Mouse (Mus musculus) left cerebral cortex, adult 2 months (tissue): ENCODE data around the gene Ttll11. TPM values are rescaled to one million over a fixed set of nuclear protein-coding genes. Genes with fewer than 3 reads are reported as not detected.

Experiments used
- DNase-seq, 2 experiments: peaks; one replicate each; pipeline ENCODE4 v3.0.0; 2021 to 2022; ENCODE audit warnings: low spot score in 2 of 2, mixed read lengths in 1 of 2; ENCODE audit errors: extremely low spot score in 1 of 2
- H3K27ac ChIP-seq: fragments of 200-600 bp; 2 replicates; pipeline ENCODE4 v1.8.1; 2022
- H3K4me3 ChIP-seq: fragments of 200-600 bp; 2 replicates; pipeline ENCODE4 v1.8.1; 2022
- CTCF ChIP-seq: fragments of 200-600 bp; IDR thresholded peaks from 2 replicates; pipeline ENCODE4 v1.8.1; 2022; ENCODE audit warnings: antibody characterized with exemption, mild to moderate bottlenecking, moderate library complexity
- intact Hi-C: fragments of 180-260 bp; cut with DNase I; formaldehyde crosslinking; loops from one replicate; pipeline ENCODE4 v1.15.1; 2025
- total RNA-seq, 2 experiments: library from RNA; stranded (reverse); gene quantifications; 2 replicates each; pipeline ENCODE4 v1.2.3; 2021

Ttll11 gene
- total RNA-seq, 2 experiments from 2014 or later = 40.2 to 42.2 TPM

- TF ChIP-seq CTCF = no peak
- H3K27ac ChIP-seq = no peak overlapping the region
- DNase-seq = no peak
- intact Hi-C loops = no loop called here
- no peak overlapping the region for H3K4me3 ChIP-seq
Observed at GRCm38 (mm10) chr2:35894512-35894911, 85.2 kb downstream of the Ttll11 start.

- intact Hi-C loops = no loop called here
- no peak for TF ChIP-seq CTCF
- H3K27ac ChIP-seq = no peak overlapping the region
- H3K4me3 ChIP-seq = no peak overlapping the region
- DNase-seq = no peak
Observed at GRCm38 (mm10) chr2:35890635-35891034, 89.1 kb downstream of the Ttll11 start.

GRCm38 (mm10) chr2:35889776-35890175 is 89.9 kb downstream of the Ttll11 start:
- no peak overlapping the region for H3K4me3 ChIP-seq
- intact Hi-C loops = no loop called here
- H3K27ac ChIP-seq = no peak overlapping the region

GRCm38 (mm10) chr2:35884296-35884695 is 95.4 kb downstream of the Ttll11 start:
- DNase-seq = no peak
- no peak overlapping the region for H3K4me3 ChIP-seq
- no peak for TF ChIP-seq CTCF
- no peak overlapping the region for H3K27ac ChIP-seq
- intact Hi-C loops = no loop called here

More at GRCm38 (mm10) chr2:35889776-35890175, 89.9 kb downstream of the Ttll11 start:
- TF ChIP-seq CTCF = no peak
- DNase-seq = no peak

GRCm38 (mm10) chr2:35882336-35882987 is 97.3 kb downstream of the Ttll11 start:
- no peak for TF ChIP-seq CTCF
- intact Hi-C loops = no loop called here
- no peak for DNase-seq
- Histone ChIP-seq H3K4me3 (no peak overlapping the region), H3K27ac (no peak overlapping the region)

- H3K27ac ChIP-seq = no peak overlapping the region
- TF ChIP-seq CTCF = no peak
- intact Hi-C loops = no loop called here
- DNase-seq = no peak
- no peak overlapping the region for H3K4me3 ChIP-seq
Observed at GRCm38 (mm10) chr2:35881896-35882295, 97.8 kb downstream of the Ttll11 start.

- TF ChIP-seq CTCF = no peak
- intact Hi-C loops = no loop called here
- H3K27ac ChIP-seq = no peak overlapping the region
Observed at GRCm38 (mm10) chr2:35880362-35880761, 99.4 kb downstream of the Ttll11 start.

GRCm38 (mm10) chr2:35879887-35880286 is 99.8 kb downstream of the Ttll11 start:
- TF ChIP-seq CTCF = no peak
- intact Hi-C loops = no loop called here
- H3K27ac ChIP-seq = no peak overlapping the region
- H3K4me3 ChIP-seq = no peak overlapping the region
- DNase-seq = no peak

More at GRCm38 (mm10) chr2:35880362-35880761, 99.4 kb downstream of the Ttll11 start:
- H3K4me3 ChIP-seq = no peak overlapping the region
- DNase-seq = no peak

- intact Hi-C loops = no loop called here
- no peak for TF ChIP-seq CTCF
- H3K4me3 ChIP-seq = no peak overlapping the region
- no peak for DNase-seq
- no peak overlapping the region for H3K27ac ChIP-seq
Observed at GRCm38 (mm10) chr2:35878506-35878905, 101.2 kb downstream of the Ttll11 start.

- intact Hi-C loops = no loop called here
- TF ChIP-seq CTCF = no peak
- Histone ChIP-seq H3K4me3 (no peak overlapping the region), H3K27ac (no peak overlapping the region)
- no peak for DNase-seq
Observed at GRCm38 (mm10) chr2:35875572-35875971, 104.1 kb downstream of the Ttll11 start.

- intact Hi-C loops = no loop called here
- no peak for DNase-seq
- no peak for TF ChIP-seq CTCF
Observed at GRCm38 (mm10) chr2:35874421-35874820, 105.3 kb downstream of the Ttll11 start.

GRCm38 (mm10) chr2:35869165-35869564 is 110.5 kb downstream of the Ttll11 start:
- Histone ChIP-seq H3K4me3 (no peak overlapping the region), H3K27ac (no peak overlapping the region)
- intact Hi-C loops = no loop called here
- TF ChIP-seq CTCF = no peak; the same call in 1 of the 2 replicates
- no peak for DNase-seq

More at GRCm38 (mm10) chr2:35874421-35874820, 105.3 kb downstream of the Ttll11 start:
- Histone ChIP-seq H3K27ac (no peak overlapping the region), H3K4me3 (no peak overlapping the region)

GRCm38 (mm10) chr2:35863284-35863683 is 116.4 kb downstream of the Ttll11 start:
- intact Hi-C loops = no loop called here
- DNase-seq = no peak
- Histone ChIP-seq H3K4me3 (no peak overlapping the region), H3K27ac (no peak overlapping the region)
- no peak for TF ChIP-seq CTCF
